16 mouse cellular contexts compared by ENCODE assay signal in the genomic region with DNA sequence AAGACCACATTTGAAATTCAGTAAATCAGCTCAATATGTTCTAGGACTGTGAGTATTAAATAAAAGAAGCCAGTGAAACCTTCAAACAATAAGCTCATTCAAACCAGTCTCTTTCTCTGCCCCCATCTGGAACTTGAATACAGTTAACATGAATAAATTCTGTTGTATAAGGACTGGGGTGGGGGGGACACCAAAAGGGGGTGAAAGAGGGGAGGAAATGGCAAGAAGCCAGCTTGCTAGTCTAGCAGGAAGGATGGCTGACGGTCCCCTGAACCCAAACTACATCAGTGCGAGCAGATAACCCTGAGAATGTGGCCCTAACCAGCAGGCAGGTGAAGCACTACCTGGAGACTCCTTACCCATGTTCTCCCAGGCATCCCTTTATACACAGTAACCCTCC. TPM values are rescaled to one million over a fixed set of nuclear protein-coding genes. Genes with fewer than 3 reads are reported as not detected.
DNase-seq lines count a peak whose midpoint lies in the region; ATAC-seq and TF ChIP-seq lines count a peak whose summit lies in the region.
"Had no signal": no experiment of that assay in that cellular context is flagged by ENCODE, and none has a peak within 500 bp of the region (broad histone marks: within the 10 kb centered on the region; RNA-seq: fewer than 3 reads in every experiment).

No protein-coding gene starts in this region.

- 63% methylated on average over 2 of the region's 2 CpGs for WGBS in forebrain, embryonic 12.5 days
- 55% methylated on average over 2 of the region's 2 CpGs for WGBS in forebrain, embryonic 13.5 days
- 69% methylated on average over 2 of the region's 2 CpGs for WGBS in stomach, embryonic 14.5 days
- 85% methylated on average over 2 of the region's 2 CpGs for WGBS in stomach, postnatal 0 days
- WGBS in limb, embryonic 10.5 days = 98% methylated on average over 2 of the region's 2 CpGs

- H3K9me3 ChIP-seq in forebrain, embryonic 12.5 days = no peaks in the 10 kb centered on the region
- no peaks in the 10 kb centered on the region for H3K9me3 ChIP-seq in forebrain, embryonic 13.5 days (replicated peaks)
- no peaks in the 10 kb centered on the region for H3K9me3 ChIP-seq in stomach, embryonic 14.5 days (ENCODE audit: control insufficient read depth, low read depth, low read length)
- no peaks in the 10 kb centered on the region for H3K9me3 ChIP-seq in stomach, postnatal 0 days (ENCODE audit: control insufficient read depth, low read length)
- no peaks in the 10 kb centered on the region for H3K9me3 ChIP-seq in limb, embryonic 10.5 days (replicated peaks)
- H3K9me3 ChIP-seq: G1E; heart, embryonic 12.5 days had no signal

- H3K4me1 ChIP-seq in forebrain, embryonic 12.5 days = peaks cover 34% of the 10 kb centered on the region
- H3K4me1 ChIP-seq in forebrain, embryonic 13.5 days = peaks cover 32% of the 10 kb centered on the region
- H3K4me1 ChIP-seq in stomach, embryonic 14.5 days (ENCODE audit: control insufficient read depth, insufficient read depth, low read length) = peaks cover 49% of the 10 kb centered on the region
- no peaks in the 10 kb centered on the region; the same call in 1 of the 2 replicates for H3K4me1 ChIP-seq in stomach, postnatal 0 days (replicated peaks; ENCODE audit: control insufficient read depth, insufficient read depth)
- H3K4me1 ChIP-seq in limb, embryonic 10.5 days = peaks cover 47% of the 10 kb centered on the region

- no peaks in the 10 kb centered on the region for H3K27me3 ChIP-seq in forebrain, embryonic 12.5 days
- no peaks in the 10 kb centered on the region for H3K27me3 ChIP-seq in forebrain, embryonic 13.5 days
- no peaks in the 10 kb centered on the region for H3K27me3 ChIP-seq in stomach, embryonic 14.5 days (ENCODE audit: control insufficient read depth, insufficient read depth, low read length)
- no peaks in the 10 kb centered on the region for H3K27me3 ChIP-seq in stomach, postnatal 0 days (ENCODE audit: control insufficient read depth, insufficient read depth, low read length)
- H3K27me3 ChIP-seq in limb, embryonic 10.5 days (ENCODE audit: low read depth, poor library complexity, severe bottlenecking) = 0 out of 2 replicates have a peak, but pooled peaks cover 4% of the 10 kb centered on the region
- H3K27me3 ChIP-seq: heart, embryonic 12.5 days had no signal

- TF ChIP-seq EP300 in stomach, postnatal 0 days (optimal IDR thresholded peaks at IDR 0.05) = no peak

- ATAC-seq in forebrain, embryonic 12.5 days (ENCODE audit: low FRiP score) = no peak
- ATAC-seq in forebrain, embryonic 13.5 days = no peak
- ATAC-seq in stomach, embryonic 14.5 days (ENCODE audit: insufficient number of reproducible peaks, insufficient read depth, low FRiP score, low read depth) = no peak
- no peak for ATAC-seq in stomach, postnatal 0 days (ENCODE audit: low FRiP score, low TSS enrichment)

- no peak for DNase-seq in stomach, postnatal 0 days (ENCODE audit: low spot score)
- DNase-seq in limb, embryonic 10.5 days (ENCODE audit: low spot score) = no peak
- DNase-seq in right cerebral cortex, postnatal 4 days = no peak
- no peak for DNase-seq in spleen, postnatal 14 days (ENCODE audit: low spot score in 2 of 2)
- DNase-seq in thymus, postnatal 36 days = no peak
- DNase-seq: B cell, adult 2 months; gastrocnemius, postnatal 10 days; liver; lung, postnatal 10 days; thymus, adult 2 months had no signal

- no peak for TF ChIP-seq CTCF in stomach, postnatal 0 days (IDR thresholded peaks at IDR 0.05; ENCODE audit: low read depth)

- no peak overlapping the region for H3K4me3 ChIP-seq in forebrain, embryonic 12.5 days (replicated peaks)
- H3K4me3 ChIP-seq in forebrain, embryonic 13.5 days = no peak overlapping the region
- no peak overlapping the region for H3K4me3 ChIP-seq in stomach, embryonic 14.5 days (ENCODE audit: low read depth, low read length)
- no peak overlapping the region for H3K4me3 ChIP-seq in stomach, postnatal 0 days (ENCODE audit: low read depth, low read length)
- H3K4me3 ChIP-seq in limb, embryonic 10.5 days = no peak overlapping the region
- H3K4me3 ChIP-seq: erythroblast, embryonic 14.5 days; heart, embryonic 12.5 days had no signal

- no peak overlapping the region for H3K9ac ChIP-seq in forebrain, embryonic 12.5 days
- H3K9ac ChIP-seq in forebrain, embryonic 13.5 days = no peak overlapping the region
- H3K9ac ChIP-seq in stomach, embryonic 14.5 days (replicated peaks; ENCODE audit: low read depth, low read length) = no peak overlapping the region
- H3K9ac ChIP-seq in stomach, postnatal 0 days (ENCODE audit: low read length) = no peak overlapping the region
- H3K9ac ChIP-seq: heart, embryonic 12.5 days had no signal

- no peak overlapping the region for H3K4me2 ChIP-seq in forebrain, embryonic 12.5 days
- H3K4me2 ChIP-seq in forebrain, embryonic 13.5 days = no peak overlapping the region
- H3K4me2 ChIP-seq in stomach, embryonic 14.5 days (replicated peaks; ENCODE audit: low read depth, low read length) = no peak overlapping the region
- no peak overlapping the region for H3K4me2 ChIP-seq in stomach, postnatal 0 days (replicated peaks; ENCODE audit: low read depth)
- H3K4me2 ChIP-seq: heart, embryonic 12.5 days had no signal

- H3K36me3 ChIP-seq in forebrain, embryonic 12.5 days (replicated peaks) = no peaks in the 10 kb centered on the region
- H3K36me3 ChIP-seq in forebrain, embryonic 13.5 days (ENCODE audit: poor library complexity, severe bottlenecking) = no peaks in the 10 kb centered on the region
- H3K36me3 ChIP-seq in stomach, embryonic 14.5 days (ENCODE audit: control insufficient read depth, insufficient read depth, low read length) = no peaks in the 10 kb centered on the region
- H3K36me3 ChIP-seq in stomach, postnatal 0 days (ENCODE audit: control insufficient read depth, insufficient read depth, low read length) = no peaks in the 10 kb centered on the region
- H3K36me3 ChIP-seq in limb, embryonic 10.5 days = no peaks in the 10 kb centered on the region
- H3K36me3 ChIP-seq: G1E; heart, embryonic 12.5 days had no signal

- peak overlapping the region; percentile 13 for H3K27ac ChIP-seq in forebrain, embryonic 12.5 days
- H3K27ac ChIP-seq in forebrain, embryonic 13.5 days = no peak overlapping the region
- peak overlapping the region; percentile 89; the same call in 1 of the 2 replicates for H3K27ac ChIP-seq in stomach, embryonic 14.5 days (ENCODE audit: low read length)
- no peak overlapping the region for H3K27ac ChIP-seq in stomach, postnatal 0 days (replicated peaks)
- peak overlapping the region; percentile 46; the same call in 1 of the 2 replicates for H3K27ac ChIP-seq in limb, embryonic 10.5 days

RNA-seq across cellular contexts. Expression of a gene that starts 9.1 kb away (rescaled TPM):
- polyA plus RNA-seq in forebrain, embryonic 12.5 days (2016; fragmentation: Nextera tagmentation; extraction: Ambion mirVana) = 2.7 and 3.2 TPM in 2 replicates
- 2.7 and 2.8 TPM in 2 replicates for polyA plus RNA-seq in forebrain, embryonic 13.5 days (2015; fragmentation: Nextera tagmentation; extraction: Ambion mirVana)
- 24.6 and 28.5 TPM in 2 replicates for polyA plus RNA-seq in stomach, embryonic 14.5 days (2014; fragmentation: Nextera tagmentation; extraction: Ambion mirVana)
- polyA plus RNA-seq in stomach, postnatal 0 days (2015; fragmentation: Nextera tagmentation; extraction: Ambion mirVana) = 9.0 and 11.0 TPM in 2 replicates
- polyA plus RNA-seq in limb, embryonic 10.5 days (2016; fragmentation: Nextera tagmentation; extraction: Ambion mirVana) = 0.51 and 1.1 TPM in 2 replicates
- polyA plus RNA-seq: erythroblast, embryonic 14.5 days; G1E had no signal

Comparison
In these comparisons a context has a peak if more than half of its experiments do, and no peak if none do; other contexts are left out.
1. H3K27ac ChIP-seq: peak in forebrain, embryonic 12.5 days (single experiment), stomach, embryonic 14.5 days (single experiment) and limb, embryonic 10.5 days (single experiment); none in forebrain, embryonic 13.5 days (single experiment) and stomach, postnatal 0 days (single experiment).